Mouse (Mus musculus): ENCODE results near the gene Mdga2.

GRCm38 (mm10) chr12:67267409-67267808, 45.1 kb upstream of the Mdga2 start:
- no peak for TF ChIP-seq CTCF (IDR thresholded peaks at IDR 0.05; ENCODE audit: extremely low read depth, insufficient read length, insufficient replicate concordance, low read depth, low read length)
- TF ChIP-seq POLR2A (IDR thresholded peaks at IDR 0.05; ENCODE audit: low read depth, low read length), result no peak

Measured in small intestine, adult 2 months (tissue).